Mouse (Mus musculus) MEL (cell line): Measurements from ENCODE around the gene Tmem81. TPM values are rescaled to one million over a fixed set of nuclear protein-coding genes. Genes with fewer than 3 reads are reported as not detected.
"Not testable (repeated sequence)": the region's sequence is repeated elsewhere in the genome, so short reads cannot be mapped to it uniquely, and the experiment has no call there.

ENCODE experiments used
- DNase-seq: peaks from one replicate; pipeline ENCODE4 v3.0.0; 2011; ENCODE audit warnings: low read depth, low spot score
- H3K27ac ChIP-seq: 2 replicates; pipeline ENCODE4 v1.5.1; 2012; ENCODE audit warnings: low read depth, mild to moderate bottlenecking, control low read depth, low read length, moderate library complexity; ENCODE audit not compliant: control insufficient read depth
- H3K27me3 ChIP-seq, 2 experiments: fragments of 150-350 bp in 1 of 2; sonication (generic) in 1 of 2; 2 replicates each; pipeline ENCODE4 v1.6.1; 2012; ENCODE audit warnings: low read length in 2 of 2, mild to moderate bottlenecking in 2 of 2, improper control_type of control experiment in 1 of 2, moderate library complexity in 1 of 2; ENCODE audit not compliant: insufficient read depth in 2 of 2, control insufficient read depth in 1 of 2
- H3K36me3 ChIP-seq, 2 experiments: 2 replicates each; pipeline ENCODE4 v1.6.1; 2012 to 2014; ENCODE audit warnings: low read length in 2 of 2, improper control_type of control experiment in 1 of 2, inconsistent platforms in 1 of 2, mild to moderate bottlenecking in 1 of 2; ENCODE audit not compliant: insufficient read depth in 2 of 2, control insufficient read depth in 1 of 2
- H3K4me1 ChIP-seq, 2 experiments: fragments of 150-350 bp in 1 of 2; sonication (generic) in 1 of 2; 2 replicates each; pipeline ENCODE4 v1.6.1; 2012; ENCODE audit warnings: low read length in 2 of 2, improper control_type of control experiment in 1 of 2, mild to moderate bottlenecking in 1 of 2; ENCODE audit not compliant: insufficient read depth in 2 of 2, control insufficient read depth in 1 of 2
- H3K4me3 ChIP-seq, 2 experiments: fragments of 150-350 bp in 1 of 2; sonication (generic) in 1 of 2; 2 replicates each; pipeline ENCODE4 v1.5.1; 2012; ENCODE audit warnings: low read depth in 2 of 2, low read length in 2 of 2, mild to moderate bottlenecking in 2 of 2, moderate library complexity in 2 of 2, control low read depth in 1 of 2, improper control_type of control experiment in 1 of 2; ENCODE audit not compliant: control insufficient read depth in 1 of 2, insufficient read depth in 1 of 2
- H3K79me2 ChIP-seq: 2 replicates; pipeline ENCODE4 v1.6.1; 2012; ENCODE audit warnings: mild to moderate bottlenecking, low read length, moderate library complexity; ENCODE audit not compliant: control insufficient read depth, poor library complexity, insufficient read depth
- H3K9ac ChIP-seq: 2 replicates; pipeline ENCODE4 v1.6.1; 2012; ENCODE audit warnings: low read depth, mild to moderate bottlenecking, control low read depth, low read length, moderate library complexity; ENCODE audit not compliant: control insufficient read depth, poor library complexity, severe bottlenecking
- H3K9me3 ChIP-seq: fragments of 150-350 bp; sonication (generic); replicated peaks from 2 replicates; pipeline ENCODE4 v1.6.1; 2012; ENCODE audit warnings: mild to moderate bottlenecking, low read length, improper control_type of control experiment, moderate library complexity; ENCODE audit not compliant: insufficient read depth
- BHLHE40 ChIP-seq: IDR thresholded peaks from 2 replicates; pipeline ENCODE4 v1.6.1; 2012; ENCODE audit warnings: low read depth, mild to moderate bottlenecking, inconsistent platforms, low read length, improper control_type of control experiment, borderline replicate concordance
- CTCF ChIP-seq, 3 experiments: IDR thresholded peaks in 2 of 3; conservative IDR thresholded peaks in 1 of 3; 2 replicates each; pipeline ENCODE4 v1.5.1; 2011 to 2012; ENCODE audit warnings: low read length in 3 of 3, low read depth in 2 of 3, mild to moderate bottlenecking in 2 of 3, improper control_type of control experiment in 1 of 3, inconsistent platforms in 1 of 3, mixed read lengths in 1 of 3, moderate library complexity in 1 of 3; ENCODE audit not compliant: control insufficient read depth in 1 of 3, insufficient read depth in 1 of 3, poor library complexity in 1 of 3, severe bottlenecking in 1 of 3
- EP300 ChIP-seq, 2 experiments: IDR thresholded peaks; 2 replicates each; pipeline ENCODE4 v1.6.1; 2011; ENCODE audit warnings: improper control_type of control experiment in 2 of 2, low read length in 2 of 2, low read depth in 1 of 2, mild to moderate bottlenecking in 1 of 2
- ETS1 ChIP-seq: IDR thresholded peaks from 2 replicates; pipeline ENCODE4 v1.6.1; 2012; ENCODE audit warnings: low read depth, mild to moderate bottlenecking, inconsistent platforms, low read length, improper control_type of control experiment, moderate library complexity
- HCFC1 ChIP-seq: IDR thresholded peaks from 2 replicates; pipeline ENCODE4 v1.6.1; 2012; ENCODE audit warnings: low read depth, mild to moderate bottlenecking, inconsistent platforms, low read length, improper control_type of control experiment, moderate library complexity
- MAFK ChIP-seq: IDR thresholded peaks from 2 replicates; pipeline ENCODE4 v1.6.1; 2011; ENCODE audit warnings: low read depth, mild to moderate bottlenecking, low read length, improper control_type of control experiment, borderline replicate concordance
- MXI1 ChIP-seq: IDR thresholded peaks from 2 replicates; pipeline ENCODE4 v1.6.1; 2011; ENCODE audit warnings: mild to moderate bottlenecking, low read depth, low read length, improper control_type of control experiment
- MYB ChIP-seq: IDR thresholded peaks from 2 replicates; pipeline ENCODE4 v1.6.1; 2011; ENCODE audit warnings: mild to moderate bottlenecking, low read depth, low read length, improper control_type of control experiment
- MYC ChIP-seq: IDR thresholded peaks from 2 replicates; pipeline ENCODE4 v1.6.1; 2011; ENCODE audit warnings: low read depth, mild to moderate bottlenecking, low read length, improper control_type of control experiment, moderate library complexity
- POLR2AphosphoS5 ChIP-seq: IDR thresholded peaks from 2 replicates; pipeline ENCODE4 v1.6.1; 2012; ENCODE audit warnings: low read depth, borderline replicate concordance, mild to moderate bottlenecking, inconsistent platforms, low read length, moderate library complexity, mixed read lengths
- SMC3 ChIP-seq: IDR thresholded peaks from 2 replicates; pipeline ENCODE4 v1.6.1; 2011; ENCODE audit warnings: low read depth, low read length, improper control_type of control experiment
- UBTF ChIP-seq: IDR thresholded peaks from 2 replicates; pipeline ENCODE4 v1.6.1; 2012; ENCODE audit warnings: low read depth, mild to moderate bottlenecking, inconsistent platforms, low read length, improper control_type of control experiment, moderate library complexity, borderline replicate concordance; ENCODE audit not compliant: insufficient read depth
- polyA plus RNA-seq, 2 experiments: library from polyadenylated mRNA; stranded (reverse) in 1 of 2; unstranded in 1 of 2; fragments of >175 nt in 1 of 2; fragments of >200 nt in 1 of 2; gene quantifications; 2 replicates each; pipeline versions ENCODE4 v1.2.1 to v1.2.4; 2012; ENCODE audit warnings: low replicate concordance in 2 of 2, low read depth in 1 of 2; ENCODE audit not compliant: insufficient read length in 2 of 2, insufficient read depth in 1 of 2, missing spikeins in 1 of 2
- total RNA-seq: library from RNA; depleted of rRNA; stranded (reverse); fragments of 300-350 nt; gene quantifications from 2 replicates; pipeline ENCODE4 v1.2.3, GENCODE M21; 2012

Tmem81 gene
- total and polyA plus RNA-seq, 3 experiments = 2.9 to 5.4 TPM; not detected in 1

DNA sequence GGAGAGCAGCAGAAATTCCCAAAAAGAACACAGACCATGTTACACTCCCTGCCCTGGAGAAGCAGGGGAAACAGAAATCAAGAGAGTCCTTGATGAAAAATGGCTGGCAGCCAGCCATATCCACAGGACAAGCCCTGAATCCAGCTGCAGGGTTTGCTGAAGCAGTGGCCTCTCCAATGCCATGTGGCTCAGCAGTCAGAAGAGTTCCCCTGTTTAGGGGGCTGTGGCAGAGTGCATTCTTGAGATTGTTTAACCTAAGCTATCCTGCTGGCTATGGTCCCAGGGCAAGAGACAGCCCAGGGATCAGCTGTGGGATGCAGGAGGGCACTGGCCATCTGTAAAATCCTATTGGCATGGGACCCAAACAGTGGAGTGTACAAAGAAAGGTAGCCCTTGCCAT, 37.1 kb upstream of the Tmem81 start:
- Histone ChIP-seq H3K27ac (no peak overlapping the region), H3K4me3 (no peak overlapping the region), H3K27me3 (no peaks in the 10 kb centered on the region), H3K9ac (no peak overlapping the region), H3K36me3 (no peaks in the 10 kb centered on the region), H3K4me1 (no peaks in the 10 kb centered on the region), H3K79me2 (no peaks in the 10 kb centered on the region), H3K9me3 (no peaks in the 10 kb centered on the region)
- no peak for DNase-seq
- TF ChIP-seq MYC (no peak), HCFC1 (no peak), MAFK (no peak), BHLHE40 (no peak), MXI1 (no peak), UBTF (no peak), ETS1 (no peak), MYB (no peak), POLR2AphosphoS5 (no peak)

DNA sequence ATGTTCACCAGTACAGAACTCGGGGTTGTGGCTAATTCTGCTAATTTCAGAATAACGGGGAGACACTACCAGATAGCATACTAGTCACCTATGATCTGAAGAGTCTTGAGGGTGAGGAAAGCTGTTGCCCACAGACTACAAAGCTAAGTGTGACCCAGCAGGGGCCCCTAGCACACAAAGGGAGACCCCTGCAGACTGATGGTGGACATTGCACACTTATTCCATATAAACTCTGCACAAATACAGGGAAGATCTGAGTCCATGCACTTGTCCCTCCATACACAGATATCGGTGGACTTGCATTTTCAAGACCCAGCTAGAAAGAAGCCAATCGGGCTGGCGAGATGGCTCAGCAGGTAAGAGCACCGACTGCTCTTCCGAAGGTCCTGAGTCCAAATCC, 36.5 kb upstream of the Tmem81 start:
- H3K27ac ChIP-seq = no peak overlapping the region
- H3K27me3 ChIP-seq = no peaks in the 10 kb centered on the region
- H3K79me2 ChIP-seq = peaks cover 1% of the 10 kb centered on the region; the same call in 1 of the 2 replicates
- peaks cover 0 to under 1% of the 10 kb centered on the region in 2 experiments; a peak in 1 of 4 replicates for H3K36me3 ChIP-seq
- peak; percentile 14 for DNase-seq
- H3K4me1 ChIP-seq = no peaks in the 10 kb centered on the region
- H3K4me3 ChIP-seq = no peak overlapping the region
- H3K9me3 ChIP-seq = no peaks in the 10 kb centered on the region
- TF ChIP-seq SMC3 (peak; percentile 17; the same call in 1 of the 2 replicates), CTCF (IDR thresholded peaks at IDR 0.05 in 2 of 3, conservative IDR thresholded peaks at IDR 0.05 in 1 of 3; ENCODE audit: control insufficient read depth in 1 of 3, insufficient read depth in 1 of 3, low read depth in 2 of 3, low read length in 3 of 3, poor library complexity in 1 of 3, severe bottlenecking in 1 of 3) (peak in 2 of 3 experiments; percentile 27; a peak in 4 of 6 replicates), EP300 (IDR thresholded peaks at IDR 0.05; ENCODE audit: low read depth in 1 of 2, low read length in 2 of 2) (no peak)
- no peak overlapping the region for H3K9ac ChIP-seq

DNA sequence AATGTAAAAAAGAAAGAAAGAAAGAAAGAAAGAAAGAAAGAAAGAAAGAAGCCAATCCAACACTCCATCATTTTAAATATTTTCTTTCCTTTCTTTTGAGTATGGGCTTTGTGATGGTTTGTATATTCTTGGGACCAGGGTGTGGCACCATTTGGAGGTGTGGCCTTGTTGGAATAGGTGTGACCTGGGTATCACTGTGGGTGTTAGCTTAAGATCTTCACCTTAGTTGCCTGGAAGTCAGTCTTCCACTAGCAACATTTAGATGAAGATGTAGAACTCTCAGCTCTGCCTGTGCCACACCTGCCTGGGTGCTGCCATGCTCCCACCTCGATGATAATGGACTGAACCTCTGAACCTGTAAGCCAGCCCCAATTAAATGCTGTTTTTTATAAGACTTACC, 36.0 kb upstream of the Tmem81 start:
- not testable (repeated sequence) for H3K36me3 ChIP-seq, H3K4me3 ChIP-seq, H3K27ac ChIP-seq, H3K27me3 ChIP-seq, H3K9me3 ChIP-seq, DNase-seq, H3K4me1 ChIP-seq, H3K79me2 ChIP-seq, H3K9ac ChIP-seq
